Mouse (Mus musculus) lung, postnatal 4 days (tissue): ENCODE results near the gene Zfp981.
"Not testable (repeated sequence)": the region's sequence is repeated elsewhere in the genome, so short reads cannot be mapped to it uniquely, and the experiment has no call there.

Experiments used
- DNase-seq, 2 experiments: peaks; one replicate each; pipeline ENCODE4 v3.0.0; 2021

Gene Zfp981

DNA sequence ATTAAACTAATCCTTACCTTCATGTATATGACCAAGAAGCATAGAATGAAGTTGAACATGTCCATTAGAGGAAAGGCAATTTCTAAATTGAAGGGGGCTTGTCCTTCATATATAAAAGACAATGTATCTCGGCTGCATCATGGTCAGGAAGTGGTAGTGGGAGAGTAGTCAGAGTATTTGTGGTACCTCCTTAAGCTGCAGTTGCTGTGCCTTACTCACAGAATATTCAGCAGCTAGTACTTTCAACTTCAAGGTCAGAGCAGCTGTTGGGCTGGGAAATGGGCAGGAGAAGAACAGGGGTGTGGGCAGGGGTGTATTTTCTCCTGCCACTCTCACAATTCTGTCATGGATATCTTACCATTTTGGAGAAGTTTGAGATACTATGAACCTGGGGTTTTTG is 15.1 kb upstream of the Zfp981 start:
- DNase-seq = not testable (repeated sequence)

- DNase-seq = not testable (repeated sequence)
These were observed 12.6 kb upstream of the Zfp981 start for GRCm38 (mm10) chr4:146489196-146489595.

- DNase-seq = not testable (repeated sequence)
These were observed 9.8 kb upstream of the Zfp981 start for GRCm38 (mm10) chr4:146491993-146492392.

DNA sequence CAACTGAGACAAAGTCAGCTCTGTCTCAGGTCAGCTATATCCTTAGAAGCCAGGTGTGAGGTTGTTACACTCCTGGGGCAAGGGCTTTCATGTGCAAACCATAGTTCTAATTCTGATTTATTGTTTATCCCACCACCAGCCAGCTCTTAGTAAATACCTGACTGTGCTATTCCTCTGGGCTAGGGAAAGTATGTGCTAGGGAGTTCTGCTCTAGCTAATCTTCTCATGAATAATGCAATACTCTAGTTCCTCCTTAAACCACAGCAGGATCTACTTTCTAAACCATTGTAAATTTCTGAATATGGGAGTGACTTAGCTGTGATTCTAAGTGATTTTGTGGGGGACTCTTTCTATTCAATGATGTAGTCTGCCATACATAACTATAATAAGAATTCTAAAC is 9.4 kb upstream of the Zfp981 start:
- no peak for DNase-seq

- no peak for DNase-seq
These were observed 9.0 kb upstream of the Zfp981 start for GRCm38 (mm10) chr4:146492851-146493250.

GRCm38 (mm10) chr4:146493319-146493907 is 8.4 kb upstream of the Zfp981 start:
- not testable (repeated sequence) for DNase-seq

DNA sequence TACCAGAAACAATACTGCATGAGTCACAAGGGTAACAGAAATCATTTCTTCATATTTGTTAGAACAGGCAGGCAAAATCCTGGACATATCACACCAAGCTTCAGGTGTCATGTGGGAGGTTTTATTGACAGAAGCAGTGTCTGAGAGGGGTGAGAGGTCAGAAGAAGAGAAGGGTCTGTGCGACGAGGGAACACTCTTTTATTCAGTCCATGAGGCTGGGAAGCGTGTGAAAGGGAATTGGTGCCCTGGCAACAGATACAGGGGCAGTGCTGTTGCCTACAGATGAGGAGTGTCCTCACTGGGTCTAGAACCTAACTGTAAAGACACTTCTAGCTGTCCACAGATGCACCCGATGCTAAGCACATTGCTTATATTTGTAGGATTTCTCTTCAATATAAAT is 6.8 kb upstream of the Zfp981 start:
- DNase-seq = no peak

GRCm38 (mm10) chr4:146497695-146498275 is 4.0 kb upstream of the Zfp981 start:
- not testable (repeated sequence) for DNase-seq

- not testable (repeated sequence) for DNase-seq
These were observed 7.2 kb downstream of the Zfp981 start for GRCm38 (mm10) chr4:146509029-146509428.

DNA sequence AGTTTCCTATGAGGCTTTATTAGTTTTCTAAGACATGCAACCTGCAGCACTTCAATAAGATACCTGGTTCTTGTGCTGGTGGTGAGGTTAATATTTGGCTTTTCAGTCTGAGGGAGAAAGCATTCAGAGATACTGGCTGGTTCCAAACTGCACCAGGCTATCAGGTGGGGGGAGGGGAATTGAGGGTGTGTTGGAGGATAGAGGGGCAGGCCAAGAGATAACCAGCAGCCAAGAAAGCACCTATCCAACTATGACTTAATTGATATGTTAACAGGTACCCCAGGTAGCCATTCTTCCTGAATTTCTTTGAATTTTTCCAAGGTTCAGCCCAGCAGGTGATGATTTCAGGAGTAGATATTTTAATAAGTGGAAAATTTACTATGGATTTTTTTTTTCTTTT is 10.0 kb downstream of the Zfp981 start:
- DNase-seq = not testable (repeated sequence)

GRCm38 (mm10) chr4:146516474-146516873 is 14.6 kb downstream of the Zfp981 start:
- no peak for DNase-seq

GRCm38 (mm10) chr4:146517150-146517549 is 15.3 kb downstream of the Zfp981 start:
- DNase-seq = not testable (repeated sequence)

DNA sequence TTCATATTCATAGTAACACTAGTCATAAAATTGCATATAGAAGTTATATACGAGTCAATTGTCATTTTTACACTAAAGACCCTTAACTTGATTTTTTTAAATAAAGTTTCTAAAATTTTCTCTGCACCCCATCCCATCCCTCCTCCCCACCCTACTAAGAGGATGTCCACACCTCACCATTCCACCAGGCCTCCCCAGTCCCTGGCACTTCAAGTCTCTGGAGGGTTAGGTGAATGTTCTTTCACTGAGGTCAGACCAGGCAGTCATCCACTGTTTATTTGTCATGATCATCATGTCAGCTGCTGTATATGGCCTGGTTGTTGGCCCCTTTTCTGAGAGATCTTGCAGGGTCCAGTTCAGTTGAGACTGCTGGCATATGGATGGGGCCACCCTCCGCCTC is 18.9 kb downstream of the Zfp981 start:
- no peak for DNase-seq

DNA sequence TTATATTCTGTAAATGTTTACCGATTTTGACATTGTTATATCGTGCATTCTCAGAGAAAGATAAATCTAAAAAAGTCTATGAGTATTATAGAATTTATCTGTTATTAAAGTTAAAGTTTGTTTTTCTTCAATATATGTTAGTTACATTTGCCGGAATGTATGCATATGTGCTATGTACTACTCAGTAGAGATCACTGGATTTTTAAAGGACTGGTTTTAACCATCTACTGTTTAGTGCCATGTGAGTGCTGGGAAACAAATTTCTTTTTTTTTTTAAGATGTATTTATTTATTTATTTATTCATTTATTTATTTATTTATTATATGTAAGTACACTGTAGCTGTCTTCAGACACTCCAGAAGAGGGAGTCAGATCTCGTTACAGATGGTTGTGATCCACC is 32.7 kb downstream of the Zfp981 start:
- DNase-seq = no peak

DNA sequence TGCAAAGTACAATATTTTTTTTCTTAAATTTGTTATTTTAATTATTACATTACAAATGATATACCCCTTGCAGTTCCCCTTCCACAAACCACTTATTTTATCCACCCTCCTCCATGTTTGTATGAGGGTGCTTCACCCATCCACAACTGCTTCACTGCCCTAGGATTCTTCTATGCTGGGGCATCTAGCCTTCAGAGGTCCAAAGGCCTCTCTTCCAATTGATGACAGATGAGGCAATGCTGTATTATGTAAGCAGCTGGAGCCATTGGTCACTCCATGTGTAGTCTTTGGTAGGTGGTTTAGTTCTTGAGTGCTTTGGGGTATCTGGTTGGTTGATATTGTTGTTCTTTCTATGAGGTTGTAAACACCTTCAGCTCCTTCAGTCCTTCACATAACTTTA is 34.1 kb downstream of the Zfp981 start:
- DNase-seq = no peak

GRCm38 (mm10) chr4:146579905-146580873 is 78.4 kb downstream of the Zfp981 start:
- not testable (repeated sequence) for DNase-seq
